Comparison of ENCODE assay signal across 12 mouse cellular contexts in genomic region chr5:24687696-24688095, GRCm38 (mm10). TPM values are rescaled to one million over a fixed set of nuclear protein-coding genes. Genes with fewer than 3 reads are reported as not detected.
DNase-seq lines count a peak whose midpoint lies in the region; ATAC-seq and TF ChIP-seq lines count a peak whose summit lies in the region.
"Had no signal": no experiment of that assay in that cellular context is flagged by ENCODE, and none has a peak within 500 bp of the region (broad histone marks: within the 10 kb centered on the region; RNA-seq: fewer than 3 reads in every experiment).

No protein-coding gene starts in this region.

- DNase-seq in CD4-positive, CD25-positive, alpha-beta regulatory T cell, adult 2 months (ENCODE audit: low read depth, low spot score) = peak; percentile 36
- peak; percentile 14 for DNase-seq in MN1 (ENCODE audit: low spot score)
- peak; percentile 66 to 76 for DNase-seq in monocyte, adult 2 months (ENCODE audit: low read depth in 1 of 2, low spot score in 2 of 2)
- DNase-seq in cerebellum, adult 2 months = no peak
- no peak for DNase-seq in ovary, postnatal 10 days (ENCODE audit: low spot score)
- no peak for DNase-seq in thymus, postnatal 10 days (ENCODE audit: low spot score in 2 of 2)
- DNase-seq: right cerebral cortex, adult 18-20 months had no signal

- H3K4me1 ChIP-seq in liver, embryonic 12.5 days = peaks cover 28% of the 10 kb centered on the region
- peaks cover 6% of the 10 kb centered on the region; the same call in 1 of the 2 replicates for H3K4me1 ChIP-seq in cerebellum, adult 2 months (ENCODE audit: control insufficient read depth, insufficient read depth, low read length)

- 33% methylated on average over 1 of the region's 1 CpGs for WGBS in liver, embryonic 12.5 days (ENCODE audit: insufficient replicate concordance)
- 54% methylated on average over 1 of the region's 1 CpGs for WGBS in cerebellum, adult 2 months

- peaks cover 40% of the 10 kb centered on the region for H3K36me3 ChIP-seq in liver, embryonic 12.5 days

- no peak for TF ChIP-seq CTCF in cerebellum, adult 2 months (IDR thresholded peaks at IDR 0.05; ENCODE audit: borderline replicate concordance, insufficient read depth, low read depth, low read length)

- no peak overlapping the region for H3K4me3 ChIP-seq in liver, embryonic 12.5 days
- no peak overlapping the region for H3K4me3 ChIP-seq in cerebellum, adult 2 months (replicated peaks; ENCODE audit: insufficient read depth, low read depth, low read length)
- H3K4me3 ChIP-seq: embryonic facial prominence, embryonic 12.5 days; hindbrain, embryonic 15.5 days; midbrain, embryonic 13.5 days had no signal

- H3K27me3 ChIP-seq in liver, embryonic 12.5 days (replicated peaks) = no peaks in the 10 kb centered on the region
- H3K27me3 ChIP-seq in cerebellum, adult 2 months (ENCODE audit: control insufficient read depth, insufficient read depth, low read length) = no peaks in the 10 kb centered on the region
- H3K27me3 ChIP-seq: embryonic facial prominence, embryonic 12.5 days; hindbrain, embryonic 15.5 days; midbrain, embryonic 13.5 days had no signal

- H3K9me3 ChIP-seq in liver, embryonic 12.5 days (replicated peaks) = no peaks in the 10 kb centered on the region
- H3K9me3 ChIP-seq: embryonic facial prominence, embryonic 12.5 days; hindbrain, embryonic 15.5 days; midbrain, embryonic 13.5 days had no signal

- H3K4me2 ChIP-seq in liver, embryonic 12.5 days = peak overlapping the region; percentile 74; the same call in 1 of the 2 replicates
- H3K4me2 ChIP-seq: embryonic facial prominence, embryonic 12.5 days; hindbrain, embryonic 15.5 days had no signal

- ATAC-seq in CD4-positive, CD25-positive, alpha-beta regulatory T cell, adult 4 months = no peak
- no peak for ATAC-seq in liver, embryonic 12.5 days
- ATAC-seq: midbrain, embryonic 13.5 days had no signal

- peak overlapping the region; percentile 93; the same call in 1 of the 2 replicates for H3K27ac ChIP-seq in liver, embryonic 12.5 days
- H3K27ac ChIP-seq in cerebellum, adult 2 months (ENCODE audit: insufficient read depth, low read length) = no peak overlapping the region
- H3K27ac ChIP-seq: embryonic facial prominence, embryonic 12.5 days; hindbrain, embryonic 15.5 days; midbrain, embryonic 13.5 days had no signal

- 0 out of 2 replicates have a peak overlapping the region, but pooled peaks have one; percentile 13 for H3K9ac ChIP-seq in liver, embryonic 12.5 days
- H3K9ac ChIP-seq: embryonic facial prominence, embryonic 12.5 days; hindbrain, embryonic 15.5 days; midbrain, embryonic 13.5 days had no signal

- TF ChIP-seq POLR2A in cerebellum, adult 2 months (IDR thresholded peaks at IDR 0.05; ENCODE audit: borderline replicate concordance, insufficient read depth, low read length) = no peak

RNA-seq across cellular contexts. Expression of gene Nub1, which starts 2.4 kb away (rescaled TPM):
- polyA plus RNA-seq in CD4-positive, CD25-positive, alpha-beta regulatory T cell, adult 4 months (2017; shearing (Covaris generic)) = 100 to 1,000 TPM in 1 of 2 experiments, 10 to 100 TPM in 1; 83.4 to 107 TPM
- polyA plus RNA-seq in liver, embryonic 12.5 days (2016; fragmentation: Nextera tagmentation; extraction: Ambion mirVana) = 16.9 and 17.5 TPM in 2 replicates
- polyA plus RNA-seq in cerebellum, adult 2 months (2012; rRNA removed) = 79.0 and 80.4 TPM in 2 replicates

RNA-seq across cellular contexts. Expression of gene Wdr86, which starts 42.8 kb away (rescaled TPM):
- under 1 TPM; 0.39 to 0.91 TPM for polyA plus RNA-seq in CD4-positive, CD25-positive, alpha-beta regulatory T cell, adult 4 months (2017; shearing (Covaris generic))
- 3.5 and 3.9 TPM in 2 replicates for polyA plus RNA-seq in liver, embryonic 12.5 days (2016; fragmentation: Nextera tagmentation; extraction: Ambion mirVana)
- 1.5 and 3.6 TPM in 2 replicates for polyA plus RNA-seq in cerebellum, adult 2 months (2012; rRNA removed)

Comparison
In these comparisons a context has a peak if more than half of its experiments do, and no peak if none do; other contexts are left out.
1. DNase-seq: peak in CD4-positive, CD25-positive, alpha-beta regulatory T cell, adult 2 months (single experiment), MN1 (single experiment) and monocyte, adult 2 months (2 of 2); none in cerebellum, adult 2 months (0 of 2), ovary, postnatal 10 days (single experiment) and thymus, postnatal 10 days (0 of 2).